Mouse (Mus musculus) myocyte (in vitro differentiated cells): ENCODE data around the gene Spsb3.

Experiments
- MAX ChIP-seq: IDR thresholded peaks from one replicate; pipeline ENCODE4 v1.6.1; 2011; ENCODE audit warnings: low read depth, mild to moderate bottlenecking, control low read depth
- POLR2A ChIP-seq: IDR thresholded peaks from one replicate; pipeline ENCODE4 v1.6.1; 2011; ENCODE audit warnings: low read depth, mild to moderate bottlenecking, control low read depth, moderate library complexity; ENCODE audit not compliant: insufficient read length
- POLR2AphosphoS2 ChIP-seq: IDR thresholded peaks from one replicate; pipeline ENCODE4 v1.6.1; 2011; ENCODE audit warnings: low read depth, control low read depth; ENCODE audit not compliant: insufficient read length
- TCF12 ChIP-seq: IDR thresholded peaks from one replicate; pipeline ENCODE4 v1.6.1; 2011; ENCODE audit warnings: mild to moderate bottlenecking, control low read depth; ENCODE audit not compliant: poor library complexity, insufficient read depth, severe bottlenecking
- TCF3 ChIP-seq: IDR thresholded peaks from one replicate; pipeline ENCODE4 v1.6.1; 2011; ENCODE audit warnings: low read depth, control low read depth; ENCODE audit not compliant: insufficient read length
- USF1 ChIP-seq: IDR thresholded peaks from one replicate; pipeline ENCODE4 v1.6.1; 2011; ENCODE audit warnings: low read depth, mild to moderate bottlenecking, control low read depth, moderate library complexity

DNA sequence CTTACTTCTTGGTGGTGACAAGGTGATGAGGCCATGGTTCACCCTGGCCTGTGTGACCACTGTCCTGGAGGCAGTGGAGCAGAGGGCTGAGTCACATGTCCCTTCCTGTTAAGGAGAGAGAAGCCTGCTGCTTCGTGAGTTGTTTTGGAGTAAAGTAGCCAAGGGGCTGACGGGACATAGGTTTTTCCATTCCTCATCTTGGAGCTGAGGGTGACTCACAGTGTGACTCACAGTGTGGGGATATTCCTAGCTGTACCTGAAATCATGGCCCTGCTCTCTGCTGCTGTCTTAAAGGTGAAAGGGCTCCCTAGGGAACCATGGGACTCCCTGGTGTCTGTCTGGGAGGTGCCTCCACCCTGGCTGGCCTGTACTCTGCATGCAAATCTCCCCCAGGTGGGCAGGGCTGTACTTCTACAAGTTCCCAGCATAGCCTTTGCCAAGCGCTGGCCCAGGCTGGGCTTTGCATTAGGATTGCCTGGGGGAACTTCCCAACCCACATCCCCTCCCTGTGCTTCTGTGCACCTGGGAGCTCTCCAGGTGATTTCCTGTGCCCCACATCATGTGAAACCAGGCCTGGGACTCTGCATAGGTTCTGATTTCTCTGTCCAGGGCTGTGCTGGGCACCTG is 30.5 kb upstream of the Spsb3 start:
- peak; percentile 46 for TF ChIP-seq USF1
- no peak for TF ChIP-seq POLR2A
- no peak for TF ChIP-seq MAX
- TF ChIP-seq TCF12 = no peak
- TF ChIP-seq POLR2AphosphoS2 = no peak
- TF ChIP-seq TCF3 = no peak
